Mouse (Mus musculus) ovary, postnatal 14 days (tissue): ENCODE measurements around the gene Mtfp1.

ENCODE experiments used
- DNase-seq: peaks from one replicate; pipeline ENCODE4 v3.0.0; 2022; ENCODE audit warnings: low spot score

The Mtfp1 gene

GRCm38 (mm10) chr11:4080219-4080618, 15.0 kb downstream of the Mtfp1 start:
- peak; percentile 50 for DNase-seq

GRCm38 (mm10) chr11:4078267-4078933, 16.8 kb downstream of the Mtfp1 start:
- DNase-seq, result no peak

GRCm38 (mm10) chr11:4076633-4077032, 18.6 kb downstream of the Mtfp1 start:
- peak; percentile 65 for DNase-seq

GRCm38 (mm10) chr11:4069664-4070063, 25.6 kb downstream of the Mtfp1 start:
- no peak for DNase-seq

GRCm38 (mm10) chr11:4064627-4065122, 30.6 kb downstream of the Mtfp1 start, which contains the start of gene Sec14l3:
Gene Sec14l3 (plus strand): TSS chr11:4064841.
- no peak for DNase-seq

GRCm38 (mm10) chr11:4062981-4063380, 32.3 kb downstream of the Mtfp1 start:
- no peak for DNase-seq

- no peak for DNase-seq
Observed at GRCm38 (mm10) chr11:4062523-4062922, 32.7 kb downstream of the Mtfp1 start.

GRCm38 (mm10) chr11:4060866-4061575, 34.2 kb downstream of the Mtfp1 start:
- DNase-seq, result no peak

DNA sequence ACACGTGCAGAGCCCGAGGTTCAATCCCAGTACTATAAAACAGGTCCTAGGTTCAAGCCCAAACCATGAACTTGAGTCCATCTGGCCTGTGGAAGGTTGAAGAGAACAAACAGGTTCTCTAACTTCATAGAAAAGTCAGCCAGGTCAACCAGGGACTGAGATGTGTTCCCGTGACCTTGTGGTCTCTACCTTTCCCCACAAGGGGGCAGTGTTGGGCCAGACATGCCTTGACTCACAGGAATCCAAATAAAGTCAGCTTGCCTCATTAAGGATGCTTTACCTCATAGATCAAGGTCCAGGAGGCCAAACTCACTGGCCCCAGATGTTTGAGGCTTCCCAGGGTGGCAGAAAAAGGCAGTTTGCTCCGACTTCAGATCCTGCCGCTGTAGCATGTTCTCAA, 41.7 kb downstream of the Mtfp1 start:
- peak; percentile 66 for DNase-seq

DNA sequence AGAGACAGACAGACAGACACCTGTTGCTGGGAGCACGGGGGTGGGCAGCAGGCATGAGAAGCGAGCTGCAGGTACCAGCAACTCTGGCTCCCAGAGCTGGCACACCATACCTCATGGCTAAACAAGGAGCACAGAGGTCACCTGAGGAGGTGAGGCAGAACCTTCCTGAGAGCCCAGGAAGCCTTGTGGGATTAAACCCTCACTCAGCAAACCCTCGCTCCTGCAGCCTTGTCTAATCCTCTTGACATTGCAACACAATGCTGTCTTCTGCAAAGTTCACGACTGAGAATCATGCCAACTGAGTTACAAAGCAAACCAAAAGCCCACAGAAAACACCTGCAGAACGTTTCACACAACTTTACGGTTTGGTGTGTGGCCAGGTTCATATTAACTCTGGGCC, 46.8 kb downstream of the Mtfp1 start:
- no peak for DNase-seq

GRCm38 (mm10) chr11:4047766-4048165, 47.5 kb downstream of the Mtfp1 start:
- DNase-seq, result no peak

GRCm38 (mm10) chr11:4046526-4046925, 48.7 kb downstream of the Mtfp1 start:
- no peak for DNase-seq

DNA sequence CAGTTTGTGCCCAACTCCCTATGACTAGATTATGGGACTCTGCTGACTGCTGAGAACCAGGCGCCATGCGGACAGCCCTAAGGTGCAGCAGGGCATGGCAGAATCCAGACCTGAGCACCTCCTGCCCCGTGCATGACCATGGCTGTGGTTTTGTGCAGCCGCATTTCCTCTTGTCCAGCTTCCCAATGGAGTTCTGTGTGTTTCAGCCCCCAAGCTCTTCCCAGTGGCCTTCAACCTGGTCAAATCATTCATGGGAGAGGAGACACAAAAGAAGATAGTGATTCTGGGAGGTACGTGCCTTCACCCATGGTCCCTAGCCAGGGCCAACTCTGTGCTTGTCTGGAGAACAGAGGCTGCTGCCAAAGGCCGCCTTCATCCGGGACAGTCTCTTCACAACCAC, 52.2 kb downstream of the Mtfp1 start:
- no peak for DNase-seq
